Comparison of ENCODE assay signal across 8 mouse cellular contexts in genomic region chr8:117157769-117158091, GRCm38 (mm10). TPM values are rescaled to one million over a fixed set of nuclear protein-coding genes. Genes with fewer than 3 reads are reported as not detected.
DNase-seq lines count a peak whose midpoint lies in the region; ATAC-seq lines count a peak whose summit lies in the region.

No protein-coding gene starts in this region.

- H3K9me3 ChIP-seq in hindbrain, embryonic 13.5 days = no peaks in the 10 kb centered on the region

- peak overlapping the region; percentile 93 for H3K9ac ChIP-seq in hindbrain, embryonic 13.5 days

- H3K27me3 ChIP-seq in hindbrain, embryonic 13.5 days = no peaks in the 10 kb centered on the region

- peaks cover 50% of the 10 kb centered on the region for H3K4me1 ChIP-seq in hindbrain, embryonic 13.5 days (replicated peaks)

- under 1% methylated on average over 45 of the region's 45 CpGs for WGBS in hindbrain, embryonic 13.5 days

- DNase-seq in NIH3T3 (ENCODE audit: low read depth) = peak; percentile 98
- DNase-seq in cerebellum, postnatal 10 days = peak; percentile 99
- peak; percentile 97 for DNase-seq in frontal cortex, postnatal 10 days (ENCODE audit: low spot score in 2 of 2)
- peak; percentile 96 to 98 for DNase-seq in layer of hippocampus, postnatal 25 days (ENCODE audit: extremely low spot score in 1 of 2, low spot score in 1 of 2)
- DNase-seq in lung, postnatal 25 days (ENCODE audit: low spot score) = peak; percentile 96
- DNase-seq in retina, embryonic 14.5 days (ENCODE audit: low spot score) = peak; percentile 99
- peak; percentile 98 for DNase-seq in thymus, postnatal 4 days

- no peaks in the 10 kb centered on the region for H3K36me3 ChIP-seq in hindbrain, embryonic 13.5 days

- peak; percentile 97 for ATAC-seq in hindbrain, embryonic 13.5 days (ENCODE audit: low FRiP score)

- H3K4me3 ChIP-seq in hindbrain, embryonic 13.5 days = peak overlapping the region; percentile 97

- peak overlapping the region; percentile 85 for H3K27ac ChIP-seq in hindbrain, embryonic 13.5 days

- H3K4me2 ChIP-seq in hindbrain, embryonic 13.5 days = peak overlapping the region; percentile 92

RNA-seq across cellular contexts. Expression of gene Gan, which starts 0.2 kb away (rescaled TPM):
- 3.5 TPM in 2 replicates for polyA plus RNA-seq in hindbrain, embryonic 13.5 days (2015; fragmentation: Nextera tagmentation; extraction: Ambion mirVana)
- 10 to 100 TPM; 15.0 to 18.3 TPM for total RNA-seq in layer of hippocampus, postnatal 25 days (2021)

Comparison
In these comparisons a context has a peak if more than half of its experiments do, and no peak if none do; other contexts are left out.
1. Peak in every context shown above with its lines: DNase-seq, ATAC-seq, H3K4me3 ChIP-seq and H3K27ac ChIP-seq.